Mouse (Mus musculus) erythroblast, embryonic 14.5 days (primary cell): ENCODE measurements around the gene Map3k20.

Experiments
- GATA1 ChIP-seq: IDR thresholded peaks from 2 replicates; pipeline ENCODE4 v1.6.1; 2012; ENCODE audit warnings: low read length, inconsistent platforms, mixed read lengths
- TAL1 ChIP-seq: IDR thresholded peaks from 3 replicates; pipeline ENCODE4 v1.6.1; 2012; ENCODE audit warnings: low read length, inconsistent platforms, mixed read lengths

- TF ChIP-seq GATA1 (no peak), TAL1 (no peak)
Observed at GRCm38 (mm10) chr2:72375877-72376276, 90.4 kb downstream of the Map3k20 start.
